Mouse (Mus musculus): ENCODE data around the gene Tmem259. TPM values are rescaled to one million over a fixed set of nuclear protein-coding genes. Genes with fewer than 3 reads are reported as not detected.

Tmem259 gene
- polyA plus RNA-seq, 1 experiment = 131 TPM

GRCm38 (mm10) chr10:80019471-80020131 lies 35.5 kb upstream of the Tmem259 start:
- H3K4me3 ChIP-seq (replicated peaks; ENCODE audit: control insufficient read depth, low read depth, low read length) = peak overlapping the region; percentile 60
- peak overlapping the region; percentile 92 for H3K27ac ChIP-seq (ENCODE audit: control insufficient read depth, insufficient read depth, low read depth, low read length, poor library complexity)
- WGBS = 73% methylated on average over 20 of the region's 20 CpGs
- peaks cover 10% of the 10 kb centered on the region for H3K4me1 ChIP-seq (ENCODE audit: control insufficient read depth, insufficient read depth, low read length)
- no peak for TF ChIP-seq POLR2A (IDR thresholded peaks at IDR 0.05; ENCODE audit: borderline replicate concordance, control insufficient read depth, low read depth, low read length)
- no peak for TF ChIP-seq CTCF (IDR thresholded peaks at IDR 0.05; ENCODE audit: control insufficient read depth, insufficient read depth, low read length)

- whole genome bisulfite sequencing = 6% methylated on average over 15 of the region's 15 CpGs
- peak overlapping the region; percentile 82 for H3K4me3 ChIP-seq (replicated peaks; ENCODE audit: control insufficient read depth, low read depth, low read length)
- peak overlapping the region; percentile 92 for H3K27ac ChIP-seq (ENCODE audit: control insufficient read depth, insufficient read depth, low read depth, low read length, poor library complexity)
- peaks cover 8% of the 10 kb centered on the region for H3K4me1 ChIP-seq (ENCODE audit: control insufficient read depth, insufficient read depth, low read length)
- 0 out of 2 replicates have a peak, but pooled peaks have one; percentile 13 for TF ChIP-seq CTCF (IDR thresholded peaks at IDR 0.05; ENCODE audit: control insufficient read depth, insufficient read depth, low read length)
- TF ChIP-seq POLR2A (IDR thresholded peaks at IDR 0.05; ENCODE audit: borderline replicate concordance, control insufficient read depth, low read depth, low read length) = peak; percentile 40; the same call in 1 of the 2 replicates
Measured at GRCm38 (mm10) chr10:80018739-80019297, 34.7 kb upstream of the Tmem259 start.

GRCm38 (mm10) chr10:80017771-80018170 lies 33.6 kb upstream of the Tmem259 start:
- peak overlapping the region; percentile 81 for H3K4me3 ChIP-seq (replicated peaks; ENCODE audit: control insufficient read depth, low read depth, low read length)
- TF ChIP-seq CTCF (IDR thresholded peaks at IDR 0.05; ENCODE audit: control insufficient read depth, insufficient read depth, low read length) = 0 out of 2 replicates have a peak, but pooled peaks have one; percentile 17
- no peak; the same call in 1 of the 2 replicates for TF ChIP-seq POLR2A (IDR thresholded peaks at IDR 0.05; ENCODE audit: borderline replicate concordance, control insufficient read depth, low read depth, low read length)
- 7% methylated on average over 14 of the region's 14 CpGs for WGBS
- H3K27ac ChIP-seq (ENCODE audit: control insufficient read depth, insufficient read depth, low read depth, low read length, poor library complexity) = peak overlapping the region; percentile 98
- peaks cover 8% of the 10 kb centered on the region for H3K4me1 ChIP-seq (ENCODE audit: control insufficient read depth, insufficient read depth, low read length)

- peak overlapping the region; percentile 92 for H3K4me3 ChIP-seq (replicated peaks; ENCODE audit: control insufficient read depth, low read depth, low read length)
- WGBS = 4% methylated on average over 3 of the region's 3 CpGs
- peak overlapping the region; percentile 98 for H3K27ac ChIP-seq (ENCODE audit: control insufficient read depth, insufficient read depth, low read depth, low read length, poor library complexity)
- no peak for TF ChIP-seq POLR2A (IDR thresholded peaks at IDR 0.05; ENCODE audit: borderline replicate concordance, control insufficient read depth, low read depth, low read length)
- TF ChIP-seq CTCF (IDR thresholded peaks at IDR 0.05; ENCODE audit: control insufficient read depth, insufficient read depth, low read length) = no peak
- H3K4me1 ChIP-seq (ENCODE audit: control insufficient read depth, insufficient read depth, low read length) = peaks cover 8% of the 10 kb centered on the region
Measured at GRCm38 (mm10) chr10:80017361-80017760, 33.2 kb upstream of the Tmem259 start.

- peak overlapping the region; percentile 89 for H3K27ac ChIP-seq (ENCODE audit: control insufficient read depth, insufficient read depth, low read depth, low read length, poor library complexity)
- peak overlapping the region; percentile 92 for H3K4me3 ChIP-seq (replicated peaks; ENCODE audit: control insufficient read depth, low read depth, low read length)
- no peak for TF ChIP-seq POLR2A (IDR thresholded peaks at IDR 0.05; ENCODE audit: borderline replicate concordance, control insufficient read depth, low read depth, low read length)
- TF ChIP-seq CTCF (IDR thresholded peaks at IDR 0.05; ENCODE audit: control insufficient read depth, insufficient read depth, low read length) = no peak
- peaks cover 7% of the 10 kb centered on the region for H3K4me1 ChIP-seq (ENCODE audit: control insufficient read depth, insufficient read depth, low read length)
- WGBS = 3% methylated on average over 10 of the region's 10 CpGs
Measured at GRCm38 (mm10) chr10:80016931-80017330, 32.8 kb upstream of the Tmem259 start.

GRCm38 (mm10) chr10:80016511-80016910 lies 32.4 kb upstream of the Tmem259 start, which contains the start of gene Arhgap45:
Gene Arhgap45, plus strand, starts transcription at chr10:80016653.
- peak; percentile 82 for TF ChIP-seq POLR2A (IDR thresholded peaks at IDR 0.05; ENCODE audit: borderline replicate concordance, control insufficient read depth, low read depth, low read length)
- no peak for TF ChIP-seq CTCF (IDR thresholded peaks at IDR 0.05; ENCODE audit: control insufficient read depth, insufficient read depth, low read length)
- 4% methylated on average over 11 of the region's 11 CpGs for WGBS
- Histone ChIP-seq H3K27ac (ENCODE audit: control insufficient read depth, insufficient read depth, low read depth, low read length, poor library complexity) (peak within 1 kb of the TSS; percentile 98), H3K4me3 (replicated peaks; ENCODE audit: control insufficient read depth, low read depth, low read length) (peak within 1 kb of the TSS; percentile 92), H3K4me1 (ENCODE audit: control insufficient read depth, insufficient read depth, low read length) (peaks cover 7% of the 10 kb centered on the region; the same call in 1 of the 2 replicates)

- 88% methylated on average over 10 of the region's 10 CpGs for WGBS
- Histone ChIP-seq H3K4me3 (replicated peaks; ENCODE audit: control insufficient read depth, low read depth, low read length) (no peak overlapping the region), H3K4me1 (ENCODE audit: control insufficient read depth, insufficient read depth, low read length) (peaks cover 7% of the 10 kb centered on the region; the same call in 1 of the 2 replicates), H3K27ac (ENCODE audit: control insufficient read depth, insufficient read depth, low read depth, low read length, poor library complexity) (peak overlapping the region; percentile 60; the same call in 1 of the 2 replicates)
- TF ChIP-seq POLR2A (IDR thresholded peaks at IDR 0.05; ENCODE audit: borderline replicate concordance, control insufficient read depth, low read depth, low read length) (no peak), CTCF (IDR thresholded peaks at IDR 0.05; ENCODE audit: control insufficient read depth, insufficient read depth, low read length) (no peak)
Measured at GRCm38 (mm10) chr10:80015583-80015982, 31.5 kb upstream of the Tmem259 start.
